Mouse (Mus musculus) liver, adult 2 months (tissue): Measurements from ENCODE around the gene Pxt1.

Experiments
- CTCF ChIP-seq: fragments of 200-500 bp; IDR thresholded peaks from 2 replicates; pipeline ENCODE4 v1.5.1; 2011; ENCODE audit warnings: low read depth, low read length, control low read depth
- POLR2A ChIP-seq: fragments of 200-500 bp; IDR thresholded peaks from 2 replicates; pipeline ENCODE4 v1.6.1; 2011; ENCODE audit warnings: low read length, control low read depth; ENCODE audit not compliant: insufficient read depth; ENCODE audit errors: extremely low read depth

DNA sequence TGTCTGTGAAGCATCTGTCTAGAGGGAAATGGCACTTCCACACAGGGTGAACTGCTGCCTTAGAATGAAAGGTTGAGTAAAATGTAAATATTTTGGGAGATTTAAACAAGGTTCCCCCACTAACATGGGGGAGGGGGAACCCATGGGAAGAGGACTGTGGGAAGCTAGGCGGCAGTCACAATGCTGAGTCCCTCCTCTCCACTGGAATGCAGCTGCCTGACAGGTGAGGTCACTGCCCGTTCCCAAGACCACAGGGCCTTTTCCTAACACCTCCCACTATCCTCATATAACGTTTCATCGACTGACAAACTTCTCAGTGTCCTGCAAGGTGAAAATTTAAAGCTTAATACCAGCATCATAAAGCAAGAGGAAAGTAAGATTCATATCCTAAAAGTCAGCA lies 39.0 kb upstream of the Pxt1 start:
- TF ChIP-seq CTCF (no peak), POLR2A (no peak)
